Mouse (Mus musculus) thymus, adult 2 months (tissue): ENCODE data around the gene Gpr139.

ENCODE experiments used
- CTCF ChIP-seq: fragments of 200-500 bp; IDR thresholded peaks from 2 replicates; pipeline ENCODE4 v1.5.1; 2012; ENCODE audit warnings: mild to moderate bottlenecking, control low read depth, low read length, moderate library complexity, borderline replicate concordance; ENCODE audit not compliant: control insufficient read depth, poor library complexity, insufficient read depth; ENCODE audit errors: extremely low read depth
- POLR2A ChIP-seq: fragments of 200-500 bp; IDR thresholded peaks from 2 replicates; pipeline ENCODE4 v1.6.1; 2012; ENCODE audit warnings: mild to moderate bottlenecking, low read length, control low read depth, moderate library complexity; ENCODE audit not compliant: control insufficient read depth, poor library complexity, insufficient read depth; ENCODE audit errors: extremely low read depth

- TF ChIP-seq CTCF (no peak), POLR2A (no peak)
Observed at GRCm38 (mm10) chr7:119207251-119207650, 22.8 kb upstream of the Gpr139 start.
